Mouse (Mus musculus) urinary bladder, postnatal 25 days (tissue): ENCODE results near the gene Setmar.

Experiments
- DNase-seq: peaks from one replicate; pipeline ENCODE4 v3.0.0; 2022; ENCODE audit warnings: low spot score

Gene Setmar

GRCm38 (mm10) chr6:108114971-108115370 lies 50.1 kb downstream of the Setmar start:
- DNase-seq, result no peak

- no peak for DNase-seq
These were observed 53.0 kb downstream of the Setmar start for GRCm38 (mm10) chr6:108117881-108118280.

GRCm38 (mm10) chr6:108125474-108125873 lies 60.6 kb downstream of the Setmar start:
- no peak for DNase-seq

GRCm38 (mm10) chr6:108126631-108127030 lies 61.8 kb downstream of the Setmar start:
- no peak for DNase-seq
